Mouse (Mus musculus) megakaryocyte, embryonic 14.5 days (primary cell): Measurements from ENCODE around the gene Smoc2. TPM values are rescaled to one million over a fixed set of nuclear protein-coding genes. Genes with fewer than 3 reads are reported as not detected.
A peak's percentile ranks its signal among the peaks of the same experiment; 100 is the strongest.

Source experiments
- H3K27me3 ChIP-seq: replicated peaks from 2 replicates; pipeline ENCODE3; 2012; ENCODE audit warnings: inconsistent platforms
- H3K36me3 ChIP-seq: replicated peaks from 2 replicates; pipeline ENCODE3; 2012; ENCODE audit warnings: low read length, inconsistent platforms, mixed read lengths
- H3K4me1 ChIP-seq: 2 replicates; pipeline ENCODE4 v1.6.1; 2012; ENCODE audit warnings: inconsistent platforms
- H3K4me3 ChIP-seq: replicated peaks from 2 replicates; pipeline ENCODE3; 2012; ENCODE audit warnings: moderate library complexity, mild to moderate bottlenecking, inconsistent platforms
- H3K9me3 ChIP-seq: 2 replicates; pipeline ENCODE4 v1.6.1; 2012; ENCODE audit warnings: inconsistent platforms
- FLI1 ChIP-seq: IDR thresholded peaks from 2 replicates; pipeline ENCODE4 v1.6.1; 2012; ENCODE audit warnings: low read length, inconsistent platforms, mixed read lengths
- GATA1 ChIP-seq: IDR thresholded peaks from 3 replicates; pipeline ENCODE4 v1.6.1; 2012; ENCODE audit warnings: mixed read lengths, low read length, inconsistent platforms, borderline replicate concordance
- polyA plus RNA-seq: library from polyadenylated mRNA; stranded (reverse); fragments of >175 nt; gene quantifications from 2 replicates; pipeline ENCODE4 v1.2.3, GENCODE M21; 2012; ENCODE audit warnings: low replicate concordance; ENCODE audit not compliant: insufficient read depth

Gene Smoc2
- polyA plus RNA-seq, 1 experiment: not detected

GRCm38 (mm10) chr17:14340736-14341135 lies 61.4 kb downstream of the Smoc2 start:
- H3K4me1 ChIP-seq: no peaks in the 10 kb centered on the region
- no peaks in the 10 kb centered on the region for H3K36me3 ChIP-seq
- TF ChIP-seq GATA1 (no peak), FLI1 (no peak)
- no peaks in the 10 kb centered on the region for H3K27me3 ChIP-seq
- no peak overlapping the region for H3K4me3 ChIP-seq
- peaks cover 32% of the 10 kb centered on the region for H3K9me3 ChIP-seq

GRCm38 (mm10) chr17:14342511-14342910 lies 63.2 kb downstream of the Smoc2 start:
- H3K36me3 ChIP-seq: no peaks in the 10 kb centered on the region
- H3K4me1 ChIP-seq: no peaks in the 10 kb centered on the region
- H3K9me3 ChIP-seq: peaks cover 29% of the 10 kb centered on the region
- no peaks in the 10 kb centered on the region for H3K27me3 ChIP-seq
- TF ChIP-seq FLI1: no peak
- no peak for TF ChIP-seq GATA1
- H3K4me3 ChIP-seq: no peak overlapping the region

- Histone ChIP-seq H3K36me3 (no peaks in the 10 kb centered on the region), H3K4me3 (peak overlapping the region; percentile 3), H3K27me3 (no peaks in the 10 kb centered on the region), H3K4me1 (no peaks in the 10 kb centered on the region), H3K9me3 (peaks cover 28% of the 10 kb centered on the region)
- TF ChIP-seq FLI1 (no peak), GATA1 (no peak)
Observed at GRCm38 (mm10) chr17:14343442-14343841, 64.1 kb downstream of the Smoc2 start.

- H3K27me3 ChIP-seq: no peaks in the 10 kb centered on the region
- H3K4me3 ChIP-seq: no peak overlapping the region
- peaks cover 28% of the 10 kb centered on the region for H3K9me3 ChIP-seq
- TF ChIP-seq FLI1: no peak
- TF ChIP-seq GATA1: no peak
- no peaks in the 10 kb centered on the region for H3K4me1 ChIP-seq
- H3K36me3 ChIP-seq: no peaks in the 10 kb centered on the region
Observed at GRCm38 (mm10) chr17:14345556-14345955, 66.2 kb downstream of the Smoc2 start.

- H3K9me3 ChIP-seq: peaks cover 15% of the 10 kb centered on the region
- H3K36me3 ChIP-seq: no peaks in the 10 kb centered on the region
- TF ChIP-seq FLI1: no peak
- no peak for TF ChIP-seq GATA1
- no peak overlapping the region for H3K4me3 ChIP-seq
- H3K4me1 ChIP-seq: no peaks in the 10 kb centered on the region
- no peaks in the 10 kb centered on the region for H3K27me3 ChIP-seq
Observed at GRCm38 (mm10) chr17:14346891-14347290, 67.6 kb downstream of the Smoc2 start.

- Histone ChIP-seq H3K36me3 (no peaks in the 10 kb centered on the region), H3K4me3 (no peak overlapping the region), H3K27me3 (no peaks in the 10 kb centered on the region), H3K4me1 (no peaks in the 10 kb centered on the region), H3K9me3 (peaks cover 10% of the 10 kb centered on the region)
- no peak for TF ChIP-seq GATA1
- no peak for TF ChIP-seq FLI1
Observed at GRCm38 (mm10) chr17:14349086-14349814, 69.9 kb downstream of the Smoc2 start.

- Histone ChIP-seq H3K27me3 (no peaks in the 10 kb centered on the region), H3K4me3 (no peak overlapping the region), H3K4me1 (no peaks in the 10 kb centered on the region), H3K36me3 (no peaks in the 10 kb centered on the region), H3K9me3 (peaks cover 18% of the 10 kb centered on the region)
- no peak for TF ChIP-seq GATA1
- TF ChIP-seq FLI1: no peak
Observed at GRCm38 (mm10) chr17:14353219-14354079, 74.1 kb downstream of the Smoc2 start.

GRCm38 (mm10) chr17:14361511-14361910 lies 82.2 kb downstream of the Smoc2 start:
- H3K9me3 ChIP-seq: peaks cover 4% of the 10 kb centered on the region; the same call in 1 of the 2 replicates
- H3K4me3 ChIP-seq: no peak overlapping the region
- H3K36me3 ChIP-seq: no peaks in the 10 kb centered on the region
- H3K27me3 ChIP-seq: no peaks in the 10 kb centered on the region
- no peaks in the 10 kb centered on the region for H3K4me1 ChIP-seq
- TF ChIP-seq GATA1: no peak
- TF ChIP-seq FLI1: no peak

- Histone ChIP-seq H3K4me1 (no peaks in the 10 kb centered on the region), H3K27me3 (no peaks in the 10 kb centered on the region), H3K9me3 (0 out of 2 replicates have a peak, but pooled peaks cover 7% of the 10 kb centered on the region), H3K4me3 (no peak overlapping the region), H3K36me3 (no peaks in the 10 kb centered on the region)
- TF ChIP-seq GATA1 (no peak), FLI1 (no peak)
Observed at GRCm38 (mm10) chr17:14370476-14370875, 91.2 kb downstream of the Smoc2 start.

- no peaks in the 10 kb centered on the region for H3K4me1 ChIP-seq
- H3K27me3 ChIP-seq: no peaks in the 10 kb centered on the region
- no peaks in the 10 kb centered on the region for H3K36me3 ChIP-seq
- 0 out of 2 replicates have a peak, but pooled peaks cover 7% of the 10 kb centered on the region for H3K9me3 ChIP-seq
- TF ChIP-seq GATA1 (no peak), FLI1 (no peak)
- no peak overlapping the region for H3K4me3 ChIP-seq
Observed at GRCm38 (mm10) chr17:14371606-14372005, 92.3 kb downstream of the Smoc2 start.
